Mouse (Mus musculus): ENCODE results near the gene Usp19.

DNA sequence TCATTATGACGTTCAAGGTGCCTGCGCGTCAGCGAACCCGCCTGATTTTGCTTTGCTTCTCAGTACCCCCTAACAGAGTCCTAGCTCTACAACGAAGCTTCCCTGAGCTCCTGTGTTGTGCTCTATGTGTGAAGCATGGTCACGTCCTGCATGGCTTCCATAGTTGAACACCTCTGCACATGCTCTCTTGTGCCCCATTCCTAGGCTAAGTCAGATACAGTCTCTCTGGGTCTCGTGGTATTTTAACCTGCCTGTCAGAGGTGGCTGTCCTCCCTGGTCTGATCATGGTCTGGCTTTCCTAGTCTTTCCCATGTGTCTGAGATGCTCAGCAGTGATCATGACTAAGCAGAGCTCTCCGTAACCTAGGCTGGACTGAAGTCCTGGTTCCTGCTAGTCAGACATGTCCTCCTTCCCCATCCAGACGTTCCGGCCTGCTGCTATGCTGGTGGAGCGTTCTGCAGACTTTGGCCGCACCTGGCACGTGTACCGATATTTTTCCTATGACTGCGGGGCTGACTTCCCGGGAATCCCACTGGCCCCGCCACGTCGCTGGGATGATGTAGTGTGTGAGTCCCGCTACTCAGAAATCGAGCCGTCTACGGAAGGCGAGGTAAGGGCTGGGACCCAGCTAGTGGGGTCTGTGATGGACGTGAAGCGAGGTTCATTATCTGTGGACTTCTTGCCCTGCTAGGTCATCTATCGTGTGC lies 9.4 kb upstream of the Usp19 start:
- TF ChIP-seq CTCF (IDR thresholded peaks at IDR 0.05; ENCODE audit: insufficient read depth, low read depth, low read length) (no peak), POLR2A (IDR thresholded peaks at IDR 0.05; ENCODE audit: insufficient read depth, low read depth, low read length) (no peak)
